In the genomic region with DNA sequence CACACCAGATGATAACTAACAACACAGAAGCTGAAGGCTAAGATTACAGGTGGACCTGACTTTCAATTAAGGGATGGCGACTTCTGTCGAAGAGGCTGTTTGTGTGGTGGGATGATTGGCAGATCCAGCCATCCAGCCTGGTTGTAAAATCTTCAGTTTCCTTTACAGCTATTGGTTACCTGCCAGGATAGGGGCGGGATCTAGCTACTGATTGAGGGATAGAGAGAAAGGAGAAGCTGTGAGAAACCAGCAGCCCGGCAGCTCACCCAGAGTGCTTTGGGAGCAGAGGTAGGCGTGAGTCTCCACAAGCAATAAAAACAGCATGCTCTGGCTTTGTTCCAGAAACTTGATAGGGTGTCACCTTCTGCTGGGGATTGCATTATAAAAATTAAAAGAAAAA, we compare ENCODE assay signal across 8 mouse cellular contexts.
DNase-seq lines count a peak whose midpoint lies in the region; ATAC-seq and TF ChIP-seq lines count a peak whose summit lies in the region.

No protein-coding gene starts in this region.

- no peaks in the 10 kb centered on the region for H3K9me3 ChIP-seq in heart, embryonic 11.5 days (replicated peaks; ENCODE audit: control insufficient read depth, low read length)
- no peaks in the 10 kb centered on the region for H3K9me3 ChIP-seq in heart, postnatal 0 days (replicated peaks; ENCODE audit: control insufficient read depth, low read length)
- H3K9me3 ChIP-seq in limb, embryonic 14.5 days (ENCODE audit: control insufficient read depth, low read length), result no peaks in the 10 kb centered on the region

- H3K4me1 ChIP-seq in heart, embryonic 11.5 days (ENCODE audit: control insufficient read depth, insufficient read depth, low read length), result no peaks in the 10 kb centered on the region
- H3K4me1 ChIP-seq in heart, postnatal 0 days (ENCODE audit: control insufficient read depth, insufficient read depth), result no peaks in the 10 kb centered on the region
- H3K4me1 ChIP-seq in limb, embryonic 14.5 days (ENCODE audit: control insufficient read depth, insufficient read depth, low read length), result no peaks in the 10 kb centered on the region

- no peaks in the 10 kb centered on the region for H3K36me3 ChIP-seq in heart, embryonic 11.5 days (ENCODE audit: control insufficient read depth, insufficient read depth, low read length)
- H3K36me3 ChIP-seq in heart, postnatal 0 days (replicated peaks; ENCODE audit: control insufficient read depth, insufficient read depth, low read length), result no peaks in the 10 kb centered on the region
- no peaks in the 10 kb centered on the region for H3K36me3 ChIP-seq in limb, embryonic 14.5 days (ENCODE audit: control insufficient read depth, insufficient read depth, low read length)

- no peak for TF ChIP-seq POLR2A in limb, embryonic 14.5 days (IDR thresholded peaks at IDR 0.05; ENCODE audit: borderline replicate concordance, extremely low read depth, insufficient read depth, insufficient read length)

- H3K9ac ChIP-seq in heart, embryonic 11.5 days (ENCODE audit: low read depth, low read length), result 0 out of 2 replicates have a peak overlapping the region, but pooled peaks have one; percentile 28
- H3K9ac ChIP-seq in heart, postnatal 0 days (replicated peaks; ENCODE audit: low read depth, low read length), result no peak overlapping the region
- no peak overlapping the region for H3K9ac ChIP-seq in limb, embryonic 14.5 days (ENCODE audit: low read depth, low read length, severe bottlenecking)

- TF ChIP-seq EP300 in heart, postnatal 0 days (IDR thresholded peaks at IDR 0.05; ENCODE audit: low read depth), result no peak

- DNase-seq in heart, adult 8-10 months (ENCODE audit: low spot score), result no peak
- peak; percentile 81 for DNase-seq in embryo, embryonic 10 days (ENCODE audit: low spot score)
- DNase-seq in heart, postnatal 0 days (ENCODE audit: low spot score), result peak; percentile 17
- peak; percentile 75 to 78 for DNase-seq in kidney, postnatal 25 days
- DNase-seq in limb, embryonic 14.5 days (ENCODE audit: low spot score), result peak; percentile 95
- DNase-seq in right cerebral cortex, postnatal 14 days, result peak; percentile 80
- no peak for DNase-seq in thymus, postnatal 14 days

- TF ChIP-seq CTCF in heart, postnatal 0 days (IDR thresholded peaks at IDR 0.05; ENCODE audit: low read depth), result no peak

- no peak overlapping the region for H3K27ac ChIP-seq in heart, embryonic 11.5 days (ENCODE audit: low read depth, low read length)
- H3K27ac ChIP-seq in heart, postnatal 0 days (ENCODE audit: low read depth), result no peak overlapping the region
- no peak overlapping the region for H3K27ac ChIP-seq in limb, embryonic 14.5 days (replicated peaks; ENCODE audit: low read depth, low read length)

- WGBS in heart, embryonic 11.5 days (ENCODE audit: insufficient replicate concordance), result 26% methylated on average over 5 of the region's 5 CpGs
- 24% methylated on average over 5 of the region's 5 CpGs for WGBS in heart, postnatal 0 days
- WGBS in limb, embryonic 14.5 days, result 6% methylated on average over 5 of the region's 5 CpGs

- H3K27me3 ChIP-seq in heart, embryonic 11.5 days (ENCODE audit: control insufficient read depth, insufficient read depth, low read length), result no peaks in the 10 kb centered on the region
- no peaks in the 10 kb centered on the region for H3K27me3 ChIP-seq in heart, postnatal 0 days (ENCODE audit: control insufficient read depth, insufficient read depth, low read length)
- H3K27me3 ChIP-seq in limb, embryonic 14.5 days (ENCODE audit: control insufficient read depth, insufficient read depth, low read length), result no peaks in the 10 kb centered on the region

- ATAC-seq in heart, embryonic 11.5 days (replicated peaks; ENCODE audit: insufficient number of reproducible peaks, low FRiP score, low TSS enrichment), result 0 out of 2 replicates have a peak, but pooled peaks have one; percentile 46
- peak; percentile 51; the same call in 1 of the 2 replicates for ATAC-seq in heart, postnatal 0 days (ENCODE audit: insufficient read depth, low read depth)
- ATAC-seq in limb, embryonic 14.5 days (ENCODE audit: low FRiP score, low read depth), result peak; percentile 94

- peak overlapping the region; percentile 8; the same call in 1 of the 2 replicates for H3K4me3 ChIP-seq in heart, embryonic 11.5 days (ENCODE audit: low read depth, low read length)
- H3K4me3 ChIP-seq in heart, postnatal 0 days (ENCODE audit: low read depth, low read length), result no peak overlapping the region
- peak overlapping the region; percentile 20 for H3K4me3 ChIP-seq in limb, embryonic 14.5 days (replicated peaks; ENCODE audit: low read length)

- peak overlapping the region; percentile 45 for H3K4me2 ChIP-seq in heart, embryonic 11.5 days
- H3K4me2 ChIP-seq in heart, postnatal 0 days (ENCODE audit: low read depth, low read length), result no peak overlapping the region
- H3K4me2 ChIP-seq in limb, embryonic 14.5 days (replicated peaks; ENCODE audit: low read depth, low read length, severe bottlenecking), result peak overlapping the region; percentile 38

Comparison
In these comparisons a context has a peak if more than half of its experiments do, and no peak if none do; other contexts are left out.
1. DNase-seq: peak in embryo, embryonic 10 days (single experiment), heart, postnatal 0 days (single experiment), kidney, postnatal 25 days (2 of 2), limb, embryonic 14.5 days (single experiment) and right cerebral cortex, postnatal 14 days (single experiment); none in heart, adult 8-10 months (single experiment) and thymus, postnatal 14 days (single experiment).
2. Peak in every context shown above with its lines, with median percentiles within 50 percentile points of each other: ATAC-seq.